Mouse (Mus musculus) 416B (cell line): ENCODE results near the gene Trak1.

Experiments
- DNase-seq: peaks from one replicate; pipeline ENCODE4 v3.0.0; 2011; ENCODE audit warnings: low read depth

The Trak1 gene

DNA sequence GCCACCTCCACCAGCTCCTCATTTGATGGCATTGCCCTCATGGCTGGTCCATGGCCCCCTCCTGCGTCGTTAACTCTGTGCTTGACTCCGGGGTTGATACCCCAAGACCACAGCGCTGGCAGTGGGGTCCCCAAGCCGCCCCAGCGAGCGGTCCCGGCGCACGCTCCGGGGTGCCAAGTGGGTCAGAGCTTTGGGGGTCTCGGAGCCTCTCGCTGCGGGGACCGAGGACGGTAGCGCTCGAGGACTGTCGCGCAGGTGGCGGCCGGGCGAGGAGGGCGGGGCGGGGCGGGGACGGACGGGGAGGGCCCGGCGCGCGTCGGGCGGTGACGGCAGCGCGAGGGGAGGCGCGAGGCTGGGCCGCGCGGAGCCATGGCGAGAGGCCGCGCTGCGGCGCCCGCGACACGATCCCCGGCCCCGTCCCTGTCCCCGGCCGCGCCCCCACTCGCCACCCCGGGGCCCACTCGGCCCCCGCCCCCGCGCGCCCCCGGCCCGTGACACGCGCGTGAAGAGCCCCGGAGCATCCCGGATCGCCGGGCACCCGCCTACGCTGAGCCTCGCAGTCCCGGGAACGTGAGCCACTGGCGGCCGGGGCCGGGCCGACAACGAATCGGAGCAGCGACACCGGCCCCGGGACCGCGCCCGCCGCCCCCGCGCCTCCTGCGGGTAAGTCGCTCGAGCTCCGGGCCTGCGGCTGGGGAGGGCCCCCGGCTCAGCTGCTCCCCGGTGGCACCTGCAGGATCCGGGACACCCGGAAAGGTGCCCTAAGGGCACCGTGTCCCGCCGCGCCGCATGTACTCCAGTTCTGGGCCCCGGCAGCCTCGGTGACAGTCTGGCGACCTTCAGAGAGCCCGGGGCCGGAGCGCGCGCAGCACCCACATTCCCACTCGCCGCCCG lies at the start of gene Trak1:
Trak1 (plus strand) TSS at position 332 of the 894 bp plus-strand sequence.
- DNase-seq, result no peak

DNA sequence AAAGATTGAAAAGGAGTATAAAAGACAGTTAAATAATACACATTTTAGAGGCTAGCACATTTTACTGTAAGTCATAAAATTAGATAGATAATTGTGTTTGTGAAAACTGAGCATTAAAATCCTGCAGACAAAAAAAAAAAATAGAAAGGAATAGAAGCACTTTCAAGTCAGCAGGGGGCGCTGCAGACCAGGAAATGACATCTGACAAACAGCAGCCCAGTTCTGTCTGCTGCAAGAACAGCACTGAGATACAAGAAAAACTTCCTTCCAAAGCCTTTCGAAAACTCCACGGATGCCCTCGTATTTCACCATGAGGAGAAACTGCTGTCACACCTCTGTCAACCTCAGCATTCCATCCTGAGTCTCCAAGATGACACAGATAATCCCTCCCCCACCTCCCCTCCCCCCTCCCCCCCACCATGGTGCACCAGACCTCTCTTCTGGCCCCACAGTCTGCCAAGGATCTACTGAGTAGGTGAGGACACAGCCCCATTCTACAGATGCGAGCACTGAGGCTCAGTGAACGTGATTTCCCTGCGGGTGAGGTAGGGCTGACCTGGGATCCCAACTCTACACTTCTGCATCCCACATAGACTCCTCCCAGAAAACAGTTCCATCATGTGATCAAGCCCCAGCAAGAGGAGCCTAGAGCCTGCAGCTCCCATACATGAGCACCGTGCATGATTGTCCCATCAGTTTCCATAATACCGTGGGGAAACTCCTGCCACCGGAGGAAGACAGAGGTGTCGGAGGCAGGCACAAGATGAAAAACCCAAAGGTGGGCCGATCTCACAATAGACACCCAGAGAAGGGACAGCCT lies 49.1 kb upstream of the Trak1 start:
- peak; percentile 85 for DNase-seq

DNA sequence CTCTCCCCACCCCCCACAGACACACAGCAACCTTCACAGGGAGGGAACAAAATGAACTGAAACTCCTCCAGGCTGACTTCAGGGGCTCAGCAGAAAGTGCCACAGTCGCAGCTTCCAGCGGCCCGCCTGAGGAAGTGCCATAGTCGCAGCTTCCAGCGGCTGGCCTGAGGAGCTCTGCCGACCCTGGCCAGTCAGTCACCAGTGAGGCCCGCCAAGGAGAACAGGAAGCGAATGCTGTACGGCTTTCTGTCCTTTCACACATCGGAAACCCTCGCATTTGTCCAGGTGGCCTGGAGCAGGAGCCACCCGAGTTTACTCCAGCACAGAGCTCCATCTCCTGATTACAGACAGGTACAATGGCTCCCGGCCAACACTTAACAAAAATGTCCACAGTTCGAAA lies 47.5 kb upstream of the Trak1 start:
- no peak for DNase-seq

DNA sequence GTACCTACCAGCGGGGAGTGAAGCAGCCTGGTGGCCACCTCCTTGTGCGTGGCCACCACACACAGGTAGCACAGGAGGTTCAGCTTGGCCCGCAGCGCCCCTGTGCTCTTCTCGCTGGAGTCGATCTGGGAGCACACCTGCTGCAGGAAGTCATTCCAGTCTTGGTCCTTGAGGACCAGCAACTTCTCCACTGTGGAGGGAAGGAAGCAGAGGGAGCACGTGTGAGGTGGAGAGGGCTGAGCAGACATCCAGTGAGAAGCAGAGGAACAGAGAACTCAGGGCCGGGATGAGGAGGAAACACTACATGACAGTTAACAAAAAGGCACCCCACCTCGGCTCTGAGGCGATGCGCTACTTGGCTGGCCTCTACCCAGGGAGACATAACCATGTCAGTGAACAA lies 46.4 kb upstream of the Trak1 start:
- no peak for DNase-seq

DNA sequence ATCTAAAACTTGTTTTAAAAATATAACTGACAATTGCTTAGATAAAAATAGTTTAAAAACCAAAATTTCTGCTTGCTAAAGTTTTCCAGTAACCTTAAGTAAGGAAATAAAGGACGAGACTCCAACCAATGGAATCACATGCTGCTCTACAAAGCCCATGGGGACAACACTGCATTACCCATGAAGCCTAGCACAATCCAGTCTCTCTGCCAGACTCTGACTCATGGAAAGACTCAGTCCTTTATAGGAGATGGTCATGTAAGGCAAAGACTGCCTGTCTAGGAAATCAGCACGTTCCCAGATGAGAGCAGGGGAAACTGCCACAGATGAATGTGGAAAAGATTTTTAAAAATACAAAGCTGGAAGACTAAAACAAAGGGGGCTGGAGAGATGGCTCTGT lies 43.3 kb upstream of the Trak1 start:
- DNase-seq, result no peak

DNA sequence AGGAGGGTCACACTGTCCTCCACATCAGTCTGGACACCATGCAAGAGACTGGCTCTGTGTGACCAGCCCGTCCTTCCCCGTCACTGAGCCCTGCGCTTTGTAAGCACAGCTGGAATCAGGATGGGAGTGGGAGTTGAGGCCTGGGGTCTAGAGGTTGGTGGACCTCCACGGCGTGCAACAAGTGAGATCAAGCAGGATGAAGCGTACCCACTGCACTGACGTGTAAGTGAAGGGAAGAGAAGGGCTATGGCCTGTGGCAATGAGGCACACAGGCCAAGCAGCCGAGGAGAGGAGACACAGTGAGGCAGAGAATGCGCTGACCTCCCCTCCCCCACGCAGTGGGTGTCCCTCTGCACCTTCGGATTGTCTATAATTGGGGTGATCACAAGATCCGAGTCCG lies 42.5 kb upstream of the Trak1 start:
- no peak for DNase-seq

DNA sequence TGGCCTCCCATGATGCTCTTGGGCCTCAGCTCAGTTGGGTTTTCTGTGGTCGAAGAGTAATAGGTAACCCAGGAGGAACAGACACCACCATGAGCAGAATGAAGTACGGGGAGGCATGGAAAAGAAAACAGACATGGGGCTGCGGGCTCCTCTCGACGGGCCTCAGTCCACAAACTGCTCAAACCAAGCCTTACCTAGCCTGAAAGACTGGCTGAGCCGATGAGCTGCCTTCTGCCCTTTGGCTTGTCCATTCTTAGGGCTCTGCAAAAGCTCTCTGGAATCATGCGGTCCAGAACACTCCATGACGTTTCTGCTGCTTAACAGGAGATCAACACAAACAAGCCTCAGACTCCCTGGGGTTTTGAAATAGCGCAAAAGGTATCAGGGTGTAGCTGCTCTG lies 40.2 kb upstream of the Trak1 start:
- no peak for DNase-seq

DNA sequence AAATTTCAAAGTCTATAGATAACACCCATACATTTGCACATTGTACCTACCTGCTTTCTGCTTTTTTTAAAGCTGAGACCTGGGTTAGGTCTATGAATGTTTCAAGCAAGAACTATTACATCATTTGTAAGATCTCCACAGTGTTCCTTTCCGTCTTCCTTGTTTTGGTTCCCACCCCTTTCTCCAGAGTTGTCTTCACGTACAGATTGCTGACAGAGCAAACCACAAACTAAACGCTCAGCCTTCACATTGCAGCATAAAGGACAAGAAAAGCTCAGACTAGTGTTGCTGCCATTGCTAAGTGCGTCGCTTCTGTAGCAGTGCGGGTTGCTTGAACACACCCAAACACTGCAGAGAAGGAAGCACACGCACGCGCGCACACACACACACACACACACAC lies 32.0 kb upstream of the Trak1 start:
- no peak for DNase-seq

DNA sequence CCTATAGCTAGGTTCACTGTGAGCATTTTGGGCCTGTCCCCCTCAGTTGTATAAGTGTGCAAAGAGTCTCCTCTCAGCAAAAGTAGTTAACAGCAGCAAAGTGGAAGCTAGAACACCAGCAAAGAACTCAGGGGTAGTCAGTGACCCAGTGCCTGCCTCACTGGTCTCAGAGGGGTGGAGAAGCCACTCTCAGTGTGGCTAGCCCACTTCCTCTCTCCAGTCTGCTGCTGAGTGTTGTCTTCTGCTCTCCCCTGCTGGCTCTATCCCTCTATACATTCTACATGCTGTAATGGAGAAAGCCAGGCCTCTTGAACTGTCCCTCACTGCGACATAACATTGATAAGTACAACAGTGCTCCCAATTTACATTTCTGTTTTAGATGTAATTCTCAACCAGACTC lies 26.2 kb upstream of the Trak1 start:
- DNase-seq, result no peak

DNA sequence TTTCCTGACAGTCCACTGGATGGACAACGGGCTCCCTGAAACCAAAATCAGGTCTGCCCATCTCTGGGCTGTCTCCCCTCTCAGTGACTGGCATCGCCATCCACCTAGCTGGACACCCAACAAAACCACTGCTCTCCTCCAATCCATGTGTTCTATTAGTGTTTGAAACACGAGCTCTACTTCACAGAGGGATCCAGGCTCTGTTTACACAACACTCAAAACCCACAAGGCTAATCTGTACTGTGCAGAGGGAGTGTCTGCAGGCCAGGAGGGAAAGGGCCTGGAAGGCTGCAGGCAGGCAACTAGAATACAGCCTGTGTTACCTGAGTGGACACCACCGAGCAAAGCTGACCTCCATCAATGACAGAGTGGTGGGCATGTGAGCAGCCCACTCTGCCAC lies 25.7 kb upstream of the Trak1 start:
- no peak for DNase-seq

DNA sequence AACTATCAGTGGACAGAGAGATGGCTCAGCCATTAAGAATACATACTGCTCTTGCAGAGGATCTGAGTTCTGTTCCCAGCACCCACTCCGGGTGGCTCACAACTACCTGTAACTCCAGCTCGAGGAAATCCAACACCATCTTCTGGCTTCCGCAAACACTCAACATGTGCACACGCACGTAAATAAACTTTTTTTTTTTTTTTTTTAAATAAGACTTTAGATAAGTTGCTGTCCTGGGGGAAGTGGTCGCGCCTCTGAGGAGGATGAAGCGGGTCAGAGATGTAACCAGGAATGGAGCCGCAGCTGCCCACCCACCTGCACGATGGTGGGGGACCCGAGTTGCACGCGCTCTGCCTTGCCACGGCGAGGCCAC lies 20.6 kb upstream of the Trak1 start:
- no peak for DNase-seq

DNA sequence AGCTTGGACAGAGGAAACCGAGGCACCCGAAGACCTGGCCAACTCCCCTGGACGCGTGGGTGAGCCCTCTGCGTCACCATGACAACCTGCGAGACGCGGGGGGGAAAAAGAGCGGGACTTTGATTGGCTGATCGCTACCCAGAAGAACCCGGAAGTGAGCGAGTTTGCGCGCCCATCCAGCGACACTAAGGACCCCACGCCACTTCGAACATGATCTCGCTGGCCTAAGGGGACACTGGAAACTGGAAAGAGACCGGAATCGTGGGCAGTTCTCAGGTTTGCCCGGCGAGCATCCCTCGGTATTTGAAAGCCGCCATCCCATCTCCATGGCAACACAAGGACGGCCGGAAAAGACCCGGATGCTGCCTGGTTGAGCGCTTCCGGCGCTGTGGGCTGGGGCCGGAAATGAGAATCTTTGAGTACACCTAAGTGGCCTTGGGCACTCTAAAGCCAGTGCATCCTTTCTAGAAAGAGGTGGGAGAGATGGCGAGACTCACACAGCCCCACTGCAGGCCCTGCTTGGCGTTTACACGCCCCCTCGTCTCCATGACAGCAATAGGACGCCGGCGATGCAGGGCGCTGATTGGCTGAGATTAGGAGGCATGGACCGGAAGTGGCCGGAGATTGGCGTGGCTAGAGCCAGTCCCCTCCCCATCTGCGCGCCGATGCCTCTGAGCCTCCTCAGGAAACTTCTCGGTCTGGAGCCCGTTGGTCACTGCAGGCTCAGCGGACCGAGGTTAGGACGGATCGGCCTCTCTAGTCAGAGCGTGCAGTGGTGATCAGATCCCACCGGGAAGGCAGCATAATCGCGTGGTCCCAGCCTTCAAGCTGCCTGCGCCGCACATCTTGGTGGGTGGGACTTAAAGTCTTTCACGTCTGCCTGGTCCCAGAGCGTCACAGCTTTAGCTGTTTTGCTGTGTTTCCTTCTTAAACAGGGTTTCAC lies 19.9 kb upstream of the Trak1 start, which contains the start of gene Ulk4:
Ulk4 (minus strand) TSS at position 80 of the 943 bp plus-strand sequence.
- peak; percentile 89 for DNase-seq

DNA sequence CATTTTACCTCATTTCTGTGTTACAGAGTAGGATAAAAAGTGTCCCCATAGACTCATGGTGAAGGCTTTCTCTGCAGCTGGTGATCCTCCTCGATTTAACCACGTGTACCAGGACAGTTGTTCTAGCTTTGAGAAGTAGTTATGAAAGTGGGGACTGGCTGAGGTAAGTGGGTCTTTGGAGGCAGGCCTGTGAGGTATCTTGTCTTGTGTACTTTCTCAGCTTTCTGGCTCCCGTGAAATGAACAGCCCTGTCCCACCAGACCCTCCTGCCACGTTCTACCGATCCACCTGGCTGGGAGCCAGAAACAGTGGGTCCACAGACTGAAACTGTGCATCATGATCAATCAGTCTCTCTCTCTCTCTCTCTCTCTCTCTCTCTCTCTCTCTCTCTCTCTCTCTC lies 18.1 kb upstream of the Trak1 start:
- DNase-seq, result no peak

DNA sequence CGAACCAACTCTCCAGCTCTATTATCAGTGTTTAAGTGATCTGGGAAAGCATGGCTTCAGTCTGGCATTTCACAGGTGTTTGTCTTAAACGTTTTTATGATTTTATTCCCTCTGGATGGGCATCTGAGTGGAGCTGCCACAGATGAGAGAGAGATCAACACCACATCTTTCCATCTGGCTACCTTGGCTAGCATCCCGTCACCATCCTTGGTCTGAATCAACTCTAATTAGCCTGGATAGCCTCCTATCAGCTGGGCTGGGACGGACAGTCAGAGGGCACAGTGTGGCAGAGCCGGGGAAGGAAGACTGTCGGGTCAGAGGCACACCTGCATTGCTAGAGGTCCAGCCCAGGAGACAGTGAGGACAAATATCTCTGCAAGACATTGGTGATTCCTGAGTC lies 15.4 kb upstream of the Trak1 start:
- DNase-seq, result no peak

DNA sequence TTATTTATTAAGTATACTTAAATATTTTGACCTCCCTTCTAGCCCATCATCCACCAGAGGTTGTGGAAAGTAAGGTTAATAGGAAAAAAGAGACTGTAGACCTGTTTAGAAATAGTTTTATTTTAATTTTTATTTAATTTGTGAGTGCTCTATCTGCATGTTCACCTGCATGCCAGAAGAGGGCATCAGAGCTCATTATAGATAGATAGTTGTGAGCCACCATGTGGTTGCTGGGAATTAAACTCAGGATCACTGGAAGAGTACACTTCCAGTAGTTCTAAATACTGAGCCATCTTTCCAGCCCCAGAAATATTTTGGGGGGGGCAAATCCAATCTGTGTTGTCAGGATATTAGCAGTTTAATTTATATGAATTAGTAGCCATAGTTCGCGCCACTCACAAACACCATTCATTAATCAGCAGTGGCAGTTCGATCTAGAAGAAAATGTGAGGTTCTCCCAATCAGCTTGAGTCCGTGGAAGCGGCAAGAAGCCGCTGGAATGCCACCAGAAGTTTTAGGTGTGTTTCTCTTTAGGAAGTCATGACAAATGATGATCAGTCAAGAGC lies 13.6 kb upstream of the Trak1 start:
- peak; percentile 43 for DNase-seq

DNA sequence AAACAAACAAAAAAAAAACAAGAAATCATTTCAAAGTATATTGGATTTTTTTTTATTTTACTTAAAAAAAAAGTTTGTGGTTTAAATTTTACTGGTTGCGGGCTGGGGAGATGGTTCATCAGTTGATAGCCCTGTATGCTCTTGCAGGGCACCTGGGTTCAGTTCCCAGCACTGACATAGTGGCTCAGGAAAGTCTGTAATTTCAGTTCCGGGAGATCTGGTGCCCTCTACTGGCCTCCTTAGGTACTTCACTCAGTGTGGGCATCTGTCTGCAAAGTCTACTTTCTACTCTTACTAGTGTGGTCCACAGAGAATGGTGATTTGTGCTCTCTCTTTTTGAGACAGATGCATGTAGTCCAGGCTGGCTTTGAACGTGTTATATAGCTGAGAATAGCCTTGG lies 12.9 kb upstream of the Trak1 start:
- peak; percentile 50 for DNase-seq

DNA sequence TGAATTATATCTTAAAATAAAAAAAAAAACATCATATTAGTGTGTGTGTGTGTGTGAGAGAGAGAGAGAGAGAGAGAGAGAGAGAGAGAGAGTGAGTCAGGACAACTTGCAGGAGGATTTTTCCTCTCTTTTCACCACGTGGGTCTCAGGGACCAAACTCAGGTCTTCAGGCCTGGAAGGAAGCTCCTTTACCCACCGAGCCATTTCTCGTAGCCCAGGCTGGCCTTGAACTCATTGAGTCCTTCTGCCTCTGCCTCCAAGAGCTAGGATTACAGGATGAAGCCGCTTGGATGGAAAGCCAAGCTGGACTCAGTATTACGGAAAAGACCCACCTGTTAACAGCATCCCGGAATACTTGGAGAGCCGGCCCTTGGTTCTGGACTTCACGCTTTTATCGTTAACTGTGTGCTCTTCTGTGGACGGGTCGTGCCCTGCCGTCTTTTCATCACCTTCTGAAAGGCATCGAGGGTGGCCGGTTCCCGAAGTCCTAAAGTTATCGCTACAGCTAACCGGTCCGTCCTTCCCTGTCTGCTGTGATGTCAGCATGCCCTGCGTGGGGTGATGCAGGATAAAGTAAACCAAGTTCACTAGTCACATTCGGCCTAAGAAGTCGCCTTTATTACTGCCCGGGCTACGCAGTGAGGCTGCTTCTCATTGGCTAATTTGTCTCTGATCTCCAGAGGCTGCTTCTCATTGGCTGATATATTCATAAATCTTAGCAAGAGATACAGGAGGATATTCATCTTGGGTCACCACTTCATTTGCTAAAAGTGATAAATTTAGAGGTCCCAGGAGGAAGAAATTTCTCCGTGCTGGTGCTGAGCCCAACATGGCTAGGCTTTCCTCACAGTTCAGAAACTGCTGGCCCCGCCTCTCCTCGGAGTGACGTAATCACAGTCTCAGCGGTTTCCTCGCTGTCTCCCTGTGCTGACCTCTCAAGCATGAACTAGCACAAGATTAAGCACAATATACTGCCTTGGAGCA lies 11.7 kb upstream of the Trak1 start:
- DNase-seq, result peak; percentile 51

DNA sequence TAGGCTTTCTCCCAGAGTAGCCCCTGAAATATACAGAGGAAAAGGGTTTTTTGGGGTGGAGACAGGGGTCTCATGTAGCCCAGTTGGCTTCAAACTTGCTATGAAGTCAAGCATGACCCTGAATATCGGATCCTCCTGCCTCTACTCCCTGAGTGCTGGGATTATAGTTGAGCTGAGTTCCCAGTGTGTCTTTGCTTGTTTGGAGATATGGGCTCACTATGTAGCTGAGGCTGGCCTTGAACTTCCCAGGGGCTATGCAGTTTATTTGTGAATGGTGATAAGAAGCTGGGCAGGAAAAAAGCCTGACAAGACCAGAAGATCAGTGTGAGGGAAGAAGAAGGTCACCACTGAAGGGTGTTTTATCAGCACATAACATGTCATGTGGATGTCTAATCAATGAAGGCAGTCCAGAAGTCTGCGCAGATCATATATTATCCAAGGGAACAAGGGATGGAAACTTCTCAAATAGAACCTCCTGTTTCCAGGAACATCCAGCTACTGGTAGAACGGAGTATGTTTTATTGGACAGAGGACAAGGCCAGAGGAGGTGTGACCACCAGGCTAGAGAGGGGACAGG lies 10.9 kb upstream of the Trak1 start:
- DNase-seq, result no peak

DNA sequence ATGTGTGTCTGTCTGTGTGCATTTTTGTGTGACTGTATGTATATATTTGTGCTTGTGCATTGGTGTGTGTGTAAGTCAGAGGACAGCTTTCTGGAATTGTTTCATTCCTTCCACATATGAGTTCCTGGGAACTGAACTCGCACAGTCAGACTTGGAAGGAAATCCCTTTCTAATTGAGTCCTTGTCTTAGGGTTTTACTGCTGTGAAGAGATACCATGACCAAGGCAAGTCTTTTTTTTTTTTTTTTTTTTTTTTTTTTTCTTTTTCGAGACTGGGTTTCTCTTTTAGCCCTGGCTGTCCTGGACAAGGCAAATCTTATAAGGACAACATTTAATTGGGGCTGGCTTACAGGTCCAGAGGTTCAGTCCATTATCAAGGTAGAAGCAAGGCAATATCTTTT lies 6.0 kb upstream of the Trak1 start:
- no peak for DNase-seq

DNA sequence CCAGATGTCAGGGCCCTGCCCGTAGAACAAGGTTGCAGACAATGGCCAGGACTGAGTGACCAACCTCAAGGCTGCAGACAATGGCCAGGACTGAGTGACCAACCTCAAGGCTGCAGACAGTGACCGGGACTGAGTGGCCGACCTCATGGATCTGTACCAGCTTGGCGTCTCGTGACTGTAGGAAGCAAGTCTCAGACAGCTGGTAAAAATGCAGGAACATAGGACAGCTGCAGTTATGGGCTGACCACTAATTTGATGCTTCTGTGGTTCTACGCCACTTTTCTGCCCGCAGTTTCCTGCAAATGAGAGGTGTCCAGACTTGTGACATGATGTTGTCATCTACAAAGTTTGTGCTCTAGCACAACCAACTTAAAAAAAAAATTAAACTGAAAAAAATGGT lies 4.1 kb upstream of the Trak1 start:
- no peak for DNase-seq
